12 mouse cellular contexts compared by ENCODE assay signal in genomic region chr17:28743145-28743866, GRCm38 (mm10). TPM values are rescaled to one million over a fixed set of nuclear protein-coding genes. Genes with fewer than 3 reads are reported as not detected.
DNase-seq lines count a peak whose midpoint lies in the region; ATAC-seq and TF ChIP-seq lines count a peak whose summit lies in the region.
"Had no signal": no experiment of that assay in that cellular context is flagged by ENCODE, and none has a peak within 500 bp of the region (broad histone marks: within the 10 kb centered on the region; RNA-seq: fewer than 3 reads in every experiment).

No protein-coding gene starts in this region.

- peaks cover 100% of the 10 kb centered on the region for H3K36me3 ChIP-seq in megakaryocyte, embryonic 14.5 days (replicated peaks; ENCODE audit: low read length)
- peaks cover 99% of the 10 kb centered on the region for H3K36me3 ChIP-seq in hindbrain, embryonic 14.5 days (replicated peaks; ENCODE audit: control insufficient read depth, insufficient read depth)
- H3K36me3 ChIP-seq in midbrain, postnatal 0 days (ENCODE audit: insufficient read depth, low read length): peaks cover 68% of the 10 kb centered on the region

- peak; percentile 63 to 84 for DNase-seq in frontal cortex, postnatal 36 days (ENCODE audit: low spot score in 2 of 2)
- DNase-seq in layer of hippocampus, postnatal 14 days (ENCODE audit: low spot score in 2 of 2): peak; percentile 42 to 57
- peak; percentile 51 for DNase-seq in skeletal muscle tissue, adult 2 months (ENCODE audit: low read depth, low spot score)
- no peak for DNase-seq in thymus, postnatal 4 days
- DNase-seq in hindbrain, embryonic 14.5 days (ENCODE audit: low spot score): no peak
- DNase-seq in midbrain, postnatal 0 days (ENCODE audit: low spot score): no peak
- DNase-seq: adrenal gland, postnatal 25 days had no signal

- no peak overlapping the region for H3K27ac ChIP-seq in hindbrain, embryonic 14.5 days
- H3K27ac ChIP-seq in midbrain, postnatal 0 days (ENCODE audit: low read depth, low read length): no peak overlapping the region
- H3K27ac ChIP-seq: embryonic facial prominence, embryonic 15.5 days; lung, embryonic 15.5 days had no signal

- no peak overlapping the region for H3K9ac ChIP-seq in hindbrain, embryonic 14.5 days
- no peak overlapping the region for H3K9ac ChIP-seq in midbrain, postnatal 0 days (replicated peaks; ENCODE audit: low read length, poor library complexity, severe bottlenecking)
- H3K9ac ChIP-seq: embryonic facial prominence, embryonic 15.5 days; lung, embryonic 15.5 days had no signal

- peaks cover 89% of the 10 kb centered on the region for H3K4me1 ChIP-seq in megakaryocyte, embryonic 14.5 days
- H3K4me1 ChIP-seq in hindbrain, embryonic 14.5 days (replicated peaks; ENCODE audit: control insufficient read depth, insufficient read depth, low read length): no peaks in the 10 kb centered on the region
- H3K4me1 ChIP-seq in midbrain, postnatal 0 days (ENCODE audit: insufficient read depth, low read length): no peaks in the 10 kb centered on the region
- H3K4me1 ChIP-seq: embryonic facial prominence, embryonic 15.5 days; lung, embryonic 15.5 days had no signal

- ATAC-seq in megakaryocyte, adult 5-6 weeks (ENCODE audit: poor library complexity, severe bottlenecking): no peak
- no peak for ATAC-seq in hindbrain, embryonic 14.5 days (ENCODE audit: low FRiP score)
- ATAC-seq in midbrain, postnatal 0 days (ENCODE audit: low FRiP score): no peak

- H3K27me3 ChIP-seq in megakaryocyte, embryonic 14.5 days (replicated peaks): no peaks in the 10 kb centered on the region
- H3K27me3 ChIP-seq in hindbrain, embryonic 14.5 days (ENCODE audit: control insufficient read depth, insufficient read depth, low read length): no peaks in the 10 kb centered on the region
- H3K27me3 ChIP-seq in midbrain, postnatal 0 days (ENCODE audit: insufficient read depth, low read length): no peaks in the 10 kb centered on the region
- H3K27me3 ChIP-seq: embryonic facial prominence, embryonic 15.5 days; lung, embryonic 15.5 days had no signal

- 94% methylated on average over 11 of the region's 11 CpGs for WGBS in hindbrain, embryonic 14.5 days
- 95% methylated on average over 11 of the region's 11 CpGs for WGBS in midbrain, postnatal 0 days

- H3K4me2 ChIP-seq in hindbrain, embryonic 14.5 days (replicated peaks): no peak overlapping the region
- no peak overlapping the region for H3K4me2 ChIP-seq in midbrain, postnatal 0 days (ENCODE audit: low read depth, low read length, poor library complexity, severe bottlenecking)
- H3K4me2 ChIP-seq: embryonic facial prominence, embryonic 15.5 days; lung, embryonic 15.5 days had no signal

- peak overlapping the region; percentile 5 for H3K4me3 ChIP-seq in megakaryocyte, embryonic 14.5 days (replicated peaks)
- no peak overlapping the region for H3K4me3 ChIP-seq in hindbrain, embryonic 14.5 days (replicated peaks; ENCODE audit: low read length)
- no peak overlapping the region for H3K4me3 ChIP-seq in midbrain, postnatal 0 days (ENCODE audit: low read depth, low read length)
- H3K4me3 ChIP-seq: embryonic facial prominence, embryonic 15.5 days; lung, embryonic 15.5 days had no signal

- peaks cover 12% of the 10 kb centered on the region; the same call in 1 of the 2 replicates for H3K9me3 ChIP-seq in megakaryocyte, embryonic 14.5 days
- H3K9me3 ChIP-seq in hindbrain, embryonic 14.5 days (ENCODE audit: control insufficient read depth, low read length): no peaks in the 10 kb centered on the region
- H3K9me3 ChIP-seq in midbrain, postnatal 0 days (ENCODE audit: low read length): no peaks in the 10 kb centered on the region
- H3K9me3 ChIP-seq: embryonic facial prominence, embryonic 15.5 days; G1E; lung, embryonic 15.5 days had no signal

- TF ChIP-seq CTCF in midbrain, postnatal 0 days (IDR thresholded peaks at IDR 0.05): no peak

RNA-seq across cellular contexts. Expression of gene AC170998.1, which starts 17.4 kb away (rescaled TPM):
- polyA plus RNA-seq in megakaryocyte, embryonic 14.5 days (2012; ENCODE audit: insufficient read depth, low replicate concordance): not detected in 2 replicates
- total RNA-seq in megakaryocyte, adult 5-6 weeks (2015): 5.9 and 8.8 TPM in 2 replicates
- total RNA-seq in megakaryocyte, adult 5-6 weeks (2017): 1.4 and 3.7 TPM in 2 replicates
- total RNA-seq in layer of hippocampus, postnatal 14 days (2021): 1 to 10 TPM; 1.4 to 2.3 TPM
- 0.98 and 2.0 TPM in 2 replicates for polyA plus RNA-seq in hindbrain, embryonic 14.5 days (2014; fragmentation: Nextera tagmentation; extraction: Ambion mirVana)
- 2.7 and 4.2 TPM in 2 replicates for total RNA-seq in midbrain, postnatal 0 days (2014; rRNA removed)
- polyA plus RNA-seq in midbrain, postnatal 0 days (2015; fragmentation: Nextera tagmentation; extraction: Ambion mirVana): 1.8 and 3.2 TPM in 2 replicates
- polyA plus RNA-seq: G1E had no signal

RNA-seq across cellular contexts. Expression of gene Mapk13, which starts 25.8 kb away (rescaled TPM):
- 0.50 TPM in 1 of 2 replicates, not detected in the other for polyA plus RNA-seq in megakaryocyte, embryonic 14.5 days (2012; ENCODE audit: insufficient read depth, low replicate concordance)
- 12.2 and 17.0 TPM in 2 replicates for total RNA-seq in megakaryocyte, adult 5-6 weeks (2015)
- 21.3 and 32.8 TPM in 2 replicates for total RNA-seq in megakaryocyte, adult 5-6 weeks (2017)
- total RNA-seq in layer of hippocampus, postnatal 14 days (2021): 1 to 10 TPM; 1.0 to 1.5 TPM
- polyA plus RNA-seq in hindbrain, embryonic 14.5 days (2014; fragmentation: Nextera tagmentation; extraction: Ambion mirVana): 0.56 and 1.6 TPM in 2 replicates
- total RNA-seq in midbrain, postnatal 0 days (2014; rRNA removed): 0.66 and 1.5 TPM in 2 replicates
- polyA plus RNA-seq in midbrain, postnatal 0 days (2015; fragmentation: Nextera tagmentation; extraction: Ambion mirVana): 1.0 and 1.1 TPM in 2 replicates
- polyA plus RNA-seq: G1E had no signal

RNA-seq across cellular contexts. Expression of gene Mapk14, which starts 52.2 kb away (rescaled TPM):
- polyA plus RNA-seq in megakaryocyte, embryonic 14.5 days (2012; ENCODE audit: insufficient read depth, low replicate concordance): 23.4 and 34.8 TPM in 2 replicates
- total RNA-seq in megakaryocyte, adult 5-6 weeks (2015): 163 and 164 TPM in 2 replicates
- 143 and 160 TPM in 2 replicates for total RNA-seq in megakaryocyte, adult 5-6 weeks (2017)
- total RNA-seq in layer of hippocampus, postnatal 14 days (2021): 10 to 100 TPM; 66.5 to 68.1 TPM
- 34.1 and 36.5 TPM in 2 replicates for polyA plus RNA-seq in hindbrain, embryonic 14.5 days (2014; fragmentation: Nextera tagmentation; extraction: Ambion mirVana)
- total RNA-seq in midbrain, postnatal 0 days (2014; rRNA removed): 40.5 and 43.4 TPM in 2 replicates
- polyA plus RNA-seq in midbrain, postnatal 0 days (2015; fragmentation: Nextera tagmentation; extraction: Ambion mirVana): 16.3 and 19.0 TPM in 2 replicates

RNA-seq across cellular contexts. Expression of gene Slc26a8, which starts 53.3 kb away (rescaled TPM):
- polyA plus RNA-seq in megakaryocyte, embryonic 14.5 days (2012; ENCODE audit: insufficient read depth, low replicate concordance): 1.2 and 1.4 TPM in 2 replicates
- 0.52 and 0.58 TPM in 2 replicates for total RNA-seq in megakaryocyte, adult 5-6 weeks (2015)
- 0.33 TPM in 1 of 2 replicates, not detected in the other for total RNA-seq in megakaryocyte, adult 5-6 weeks (2017)
- 1 to 10 TPM; 9.0 TPM for total RNA-seq in layer of hippocampus, postnatal 14 days (2021)
- polyA plus RNA-seq in hindbrain, embryonic 14.5 days (2014; fragmentation: Nextera tagmentation; extraction: Ambion mirVana): 1.8 and 2.3 TPM in 2 replicates
- 1.1 and 4.4 TPM in 2 replicates for total RNA-seq in midbrain, postnatal 0 days (2014; rRNA removed)
- 1.7 and 1.8 TPM in 2 replicates for polyA plus RNA-seq in midbrain, postnatal 0 days (2015; fragmentation: Nextera tagmentation; extraction: Ambion mirVana)

RNA-seq across cellular contexts. Expression of gene Brpf3, which starts 57.6 kb away (rescaled TPM):
- polyA plus RNA-seq in megakaryocyte, embryonic 14.5 days (2012; ENCODE audit: insufficient read depth, low replicate concordance): 8.8 and 9.5 TPM in 2 replicates
- total RNA-seq in megakaryocyte, adult 5-6 weeks (2015): 22.5 and 22.6 TPM in 2 replicates
- total RNA-seq in megakaryocyte, adult 5-6 weeks (2017): 4.4 and 8.3 TPM in 2 replicates
- 10 to 100 TPM; 31.8 to 35.7 TPM for total RNA-seq in layer of hippocampus, postnatal 14 days (2021)
- 8.0 and 8.9 TPM in 2 replicates for polyA plus RNA-seq in hindbrain, embryonic 14.5 days (2014; fragmentation: Nextera tagmentation; extraction: Ambion mirVana)
- 14.9 and 21.5 TPM in 2 replicates for total RNA-seq in midbrain, postnatal 0 days (2014; rRNA removed)
- 3.5 and 4.9 TPM in 2 replicates for polyA plus RNA-seq in midbrain, postnatal 0 days (2015; fragmentation: Nextera tagmentation; extraction: Ambion mirVana)

Comparison
In these comparisons a context has a peak if more than half of its experiments do, and no peak if none do; other contexts are left out.
1. DNase-seq: peak in frontal cortex, postnatal 36 days (2 of 2), layer of hippocampus, postnatal 14 days (2 of 2) and skeletal muscle tissue, adult 2 months (single experiment); none in thymus, postnatal 4 days (single experiment), hindbrain, embryonic 14.5 days (single experiment) and midbrain, postnatal 0 days (single experiment).